Mouse (Mus musculus): ENCODE data around the gene Ccser2. TPM values are rescaled to one million over a fixed set of nuclear protein-coding genes. Genes with fewer than 3 reads are reported as not detected.

The Ccser2 gene
- total RNA-seq, 2 experiments from 2014 or later = 106 to 109 TPM

GRCm38 (mm10) chr14:36952687-36953426 is 15.7 kb downstream of the Ccser2 start:
- intact Hi-C loops (cut with DNase I) = loop anchor here (5.0 kb wide), 2 partner anchors 79 to 86 kb away; no protein-coding TSS in a partner anchor
- DNase-seq = no peak

DNA sequence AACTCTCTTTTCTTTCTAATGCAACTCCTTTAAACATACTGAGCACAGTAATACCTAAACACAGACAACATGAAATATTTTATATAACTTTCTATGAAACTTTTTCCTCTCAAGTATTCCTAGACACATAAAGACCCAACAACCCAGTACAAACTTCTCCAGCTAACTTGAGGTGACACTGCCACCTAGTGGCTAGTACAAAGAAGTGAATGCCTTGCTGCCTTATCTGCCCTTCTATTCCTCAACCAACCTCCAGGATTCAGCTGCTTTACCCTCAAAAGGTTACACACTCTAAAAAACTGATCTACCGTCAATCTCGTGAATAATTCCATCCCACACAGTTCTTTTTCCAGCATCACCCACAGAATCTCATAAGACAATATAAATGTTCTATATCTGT is 16.4 kb downstream of the Ccser2 start:
- intact Hi-C loops (cut with DNase I) = loop anchor here (5.0 kb wide), 2 partner anchors 80 to 85 kb away; no protein-coding TSS in a partner anchor
- peak in 1 of 2 experiments; percentile 53 for DNase-seq

DNA sequence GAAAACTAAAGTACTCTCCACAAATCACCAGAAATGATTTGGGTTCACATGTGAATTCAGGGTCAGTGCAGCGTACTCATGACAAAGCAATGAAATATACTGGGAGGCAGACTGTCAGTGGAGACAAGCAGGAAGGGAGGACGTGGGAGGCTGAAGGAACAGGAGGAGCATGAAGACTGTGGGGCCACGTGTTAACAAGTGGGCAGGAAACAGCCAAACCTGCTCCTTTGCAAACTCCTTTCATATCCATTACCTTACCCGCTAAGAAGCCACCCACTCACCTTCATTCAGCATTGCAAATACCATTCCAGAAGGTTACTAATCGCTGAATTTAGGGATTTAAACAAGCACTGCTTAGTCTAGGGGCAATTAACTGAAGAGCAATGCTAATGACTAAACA is 25.9 kb downstream of the Ccser2 start:
- intact Hi-C loops (cut with DNase I) = no loop called here
- no peak for DNase-seq

DNA sequence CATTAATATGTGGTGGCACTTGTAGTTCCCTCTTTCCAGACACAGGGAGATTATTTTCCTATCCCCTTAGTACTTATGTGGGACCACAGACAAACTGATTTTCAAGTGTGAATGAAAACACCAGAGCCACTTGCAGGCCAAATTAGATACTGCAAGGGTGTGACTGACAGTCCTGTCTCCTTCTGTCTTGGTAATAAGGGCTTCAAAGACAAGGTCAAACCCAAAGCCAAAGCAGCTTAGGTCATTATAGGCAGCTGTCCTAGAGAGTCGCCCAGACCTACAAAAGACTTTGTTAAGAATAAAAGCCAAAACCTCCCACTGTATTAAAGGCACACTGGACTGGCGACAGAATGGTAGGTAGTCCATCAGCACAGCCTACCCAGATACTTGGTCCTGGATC is 30.6 kb downstream of the Ccser2 start:
- intact Hi-C loops (cut with DNase I) = loop anchor here (1.0 kb wide), 1 partner anchor 71 kb away; no protein-coding TSS in a partner anchor
- no peak for DNase-seq

- intact Hi-C loops (cut with DNase I) = loop anchor here (1.0 kb wide), 1 partner anchor 70 kb away; no protein-coding TSS in a partner anchor
- DNase-seq = peak; percentile 30 to 67
Observed at GRCm38 (mm10) chr14:36937080-36937878, 31.3 kb downstream of the Ccser2 start.

DNA sequence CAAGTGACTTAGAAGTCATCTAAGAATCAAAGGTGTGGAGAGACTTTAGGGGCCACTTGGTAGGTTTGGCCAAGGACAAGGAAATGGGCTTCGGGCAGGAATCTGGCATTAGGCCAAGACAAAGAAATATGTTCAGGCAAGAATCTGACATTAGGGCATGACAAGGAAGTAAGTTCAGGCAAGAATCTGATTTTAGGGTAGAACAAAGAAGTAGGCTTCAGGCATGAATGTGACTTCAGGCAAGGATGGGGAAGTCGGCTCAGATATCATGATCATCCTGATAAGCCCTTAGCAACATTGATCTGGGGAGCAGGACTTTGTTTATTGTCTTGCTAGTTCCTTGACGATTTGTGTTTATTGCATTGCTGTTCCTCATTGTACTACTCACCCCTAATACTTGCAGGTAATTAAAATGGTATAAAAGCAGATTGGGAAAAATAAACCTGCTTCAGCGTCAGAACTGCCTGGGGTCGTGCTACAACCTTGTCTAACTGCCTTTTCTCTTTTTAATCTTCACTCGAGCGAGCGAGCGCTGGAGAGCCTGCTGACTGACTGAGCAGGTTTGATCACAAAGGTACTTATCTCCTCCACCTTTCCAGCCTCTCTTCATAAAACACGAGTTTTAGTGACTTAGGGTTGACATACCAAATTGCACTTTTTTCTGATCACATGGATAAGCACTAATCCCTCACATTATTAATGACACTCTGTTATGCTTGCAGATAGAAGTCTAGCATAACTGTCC is 35.8 kb downstream of the Ccser2 start:
- intact Hi-C loops (cut with DNase I) = no loop called here
- no peak for DNase-seq

GRCm38 (mm10) chr14:36932038-36932437 is 36.5 kb downstream of the Ccser2 start:
- DNase-seq = no peak
- intact Hi-C loops (cut with DNase I) = no loop called here

DNA sequence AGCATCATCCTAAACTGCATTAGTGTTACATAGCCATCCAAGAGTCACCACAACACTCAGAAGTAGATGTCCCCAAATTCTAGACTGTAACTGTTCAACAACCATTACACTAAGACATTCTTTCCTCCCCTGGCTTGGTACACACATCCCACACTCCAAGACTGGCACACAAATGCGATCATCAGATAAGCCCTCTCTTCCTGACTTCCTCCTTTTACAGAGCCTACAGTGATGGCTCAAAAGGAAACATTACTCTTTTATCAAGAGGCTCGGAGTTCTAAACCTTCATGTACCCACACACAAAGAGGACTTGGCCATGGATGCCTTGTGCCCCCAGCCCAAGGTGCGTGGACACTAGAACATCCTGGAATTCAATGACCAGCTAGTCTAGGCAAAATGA is 45.2 kb downstream of the Ccser2 start:
- DNase-seq = no peak
- intact Hi-C loops (cut with DNase I) = no loop called here

GRCm38 (mm10) chr14:36921346-36922049 is 47.1 kb downstream of the Ccser2 start:
- intact Hi-C loops (cut with DNase I) = no loop called here

GRCm38 (mm10) chr14:36919886-36920285 is 48.7 kb downstream of the Ccser2 start:
- no peak for DNase-seq
- intact Hi-C loops (cut with DNase I) = no loop called here

More at GRCm38 (mm10) chr14:36921346-36922049, 47.1 kb downstream of the Ccser2 start:
- DNase-seq = no peak

- intact Hi-C loops (cut with DNase I) = no loop called here
- DNase-seq = peak; percentile 84 to 87
Observed at GRCm38 (mm10) chr14:36919146-36919545, 49.4 kb downstream of the Ccser2 start.

DNA sequence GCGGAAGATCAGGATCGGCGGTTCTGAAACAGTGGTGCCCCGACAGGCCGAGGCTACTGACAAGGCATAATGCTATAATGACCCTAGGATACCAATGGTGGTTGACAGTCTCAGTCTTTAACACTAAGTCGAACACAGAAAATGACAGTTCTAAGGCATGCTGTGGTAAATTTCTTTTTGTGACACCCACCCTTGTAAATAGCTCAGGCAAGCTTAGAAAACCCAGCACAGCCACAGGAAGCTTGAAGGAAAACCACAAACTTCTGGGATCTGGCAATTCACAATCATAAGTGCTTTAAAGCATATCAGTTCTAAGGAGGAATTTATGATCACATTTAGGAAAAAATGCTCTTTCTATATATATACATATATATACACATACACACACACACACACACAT is 53.4 kb downstream of the Ccser2 start:
- no peak for DNase-seq
- intact Hi-C loops (cut with DNase I) = no loop called here

DNA sequence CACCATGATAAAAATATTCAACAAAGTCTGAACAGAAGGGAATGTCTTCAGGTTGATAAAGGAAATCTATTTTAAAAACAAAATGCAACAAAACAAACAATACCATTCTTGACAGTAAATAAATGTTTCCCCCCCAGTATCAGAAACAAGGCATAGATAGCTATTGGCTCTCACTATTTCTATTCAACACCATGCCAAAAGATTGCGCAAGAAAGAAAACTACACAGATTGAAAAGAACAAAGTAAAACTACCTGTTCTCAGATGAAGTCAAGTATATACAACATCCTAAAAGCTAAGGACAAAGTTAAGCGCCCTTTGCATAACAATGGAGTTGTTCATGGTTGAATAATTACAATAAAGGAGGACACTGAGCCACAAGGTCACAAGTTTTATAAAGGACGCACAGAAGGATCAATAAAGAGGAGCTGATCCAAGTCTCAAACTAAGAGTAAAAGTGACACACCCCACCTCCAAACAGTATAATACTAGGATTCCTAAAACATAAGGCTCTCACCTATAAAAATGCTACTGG is 54.0 kb downstream of the Ccser2 start:
- intact Hi-C loops (cut with DNase I) = no loop called here
- DNase-seq = no peak

- no peak for DNase-seq
- intact Hi-C loops (cut with DNase I) = no loop called here
Observed at GRCm38 (mm10) chr14:36911738-36912137, 56.8 kb downstream of the Ccser2 start.

- intact Hi-C loops (cut with DNase I) = no loop called here
- DNase-seq = no peak
Observed at GRCm38 (mm10) chr14:36905809-36906522, 62.6 kb downstream of the Ccser2 start.

DNA sequence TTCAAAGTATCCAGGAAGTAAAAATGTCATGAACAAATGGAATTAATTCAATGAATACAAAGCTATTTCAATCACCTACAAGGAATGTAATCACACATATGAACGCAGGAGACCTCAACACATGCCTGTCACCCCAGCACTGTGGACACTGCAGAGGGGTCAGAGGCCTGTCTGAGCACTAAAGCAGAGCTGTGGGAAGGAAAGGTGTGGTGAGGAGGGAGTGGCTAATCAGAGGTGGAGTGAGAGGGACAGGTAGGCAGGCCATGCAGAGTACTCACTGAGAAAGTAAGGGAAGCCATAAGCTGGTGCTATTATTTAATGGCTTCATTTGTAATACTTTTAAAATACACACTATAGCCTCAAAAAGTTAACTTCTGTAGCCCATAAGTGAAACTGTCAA is 64.4 kb downstream of the Ccser2 start:
- intact Hi-C loops (cut with DNase I) = no loop called here
- DNase-seq = no peak

GRCm38 (mm10) chr14:36900883-36901282 is 67.7 kb downstream of the Ccser2 start:
- DNase-seq = no peak
- intact Hi-C loops (cut with DNase I) = no loop called here

DNA sequence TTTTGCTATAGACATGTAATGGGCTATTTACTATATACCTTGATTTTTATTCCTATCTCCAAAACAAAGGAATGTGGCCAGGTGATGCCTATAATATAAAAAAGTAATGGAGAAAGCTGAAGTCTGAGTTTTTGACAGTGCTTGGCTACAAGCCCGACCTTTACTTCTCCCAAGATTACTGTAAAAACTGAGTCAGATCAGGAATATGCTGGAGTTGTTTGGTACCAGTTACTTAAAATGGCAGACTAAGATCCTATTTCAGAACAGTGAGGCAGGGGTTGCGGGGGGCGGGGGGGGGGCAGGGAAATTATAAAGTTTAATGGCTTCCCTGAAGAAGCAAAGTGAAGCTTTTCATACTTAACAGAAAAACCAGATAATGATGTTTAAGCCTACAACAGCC is 73.9 kb downstream of the Ccser2 start:
- DNase-seq = no peak
- intact Hi-C loops (cut with DNase I) = no loop called here

GRCm38 (mm10) chr14:36892762-36893358 is 75.7 kb downstream of the Ccser2 start:
- intact Hi-C loops (cut with DNase I) = no loop called here

More at GRCm38 (mm10) chr14:36892762-36893358, 75.7 kb downstream of the Ccser2 start:
- no peak for DNase-seq

Measured in heart, postnatal 14 days (tissue).